In genomic region chr8:72443338-72443993, GRCm38 (mm10) we compare ENCODE assay signal across 8 mouse cellular contexts. TPM values are rescaled to one million over a fixed set of nuclear protein-coding genes. Genes with fewer than 3 reads are reported as not detected.
DNase-seq lines count a peak whose midpoint lies in the region; ATAC-seq and TF ChIP-seq lines count a peak whose summit lies in the region.

Calr3 (minus strand) TSS chr8:72443870.
1700030K09Rik (plus strand) TSS chr8:72443880.

- H3K36me3 ChIP-seq in forebrain, embryonic 15.5 days, result peaks cover 5% of the 10 kb centered on the region; the same call in 1 of the 2 replicates

- H3K4me1 ChIP-seq in forebrain, embryonic 15.5 days, result peaks cover 34% of the 10 kb centered on the region
- no peaks in the 10 kb centered on the region for H3K4me1 ChIP-seq in lung, adult 2 months (ENCODE audit: control insufficient read depth, insufficient read depth, low read length)

- TF ChIP-seq CTCF in lung, adult 2 months (IDR thresholded peaks at IDR 0.05; ENCODE audit: insufficient read depth, low read length), result no peak

- intact Hi-C loops in heart, postnatal 25 days (cut with DNase I), result loop anchor here (2.0 kb wide), 1 partner anchor 21 kb away; no protein-coding TSS in a partner anchor

- peak within 1 kb of the TSS; percentile 57 for H3K27ac ChIP-seq in forebrain, embryonic 15.5 days (replicated peaks)

- no peaks in the 10 kb centered on the region for H3K9me3 ChIP-seq in forebrain, embryonic 15.5 days

- peak; percentile 50; the same call in 1 of the 2 replicates for TF ChIP-seq POLR2A in lung, adult 2 months (IDR thresholded peaks at IDR 0.05; ENCODE audit: borderline replicate concordance, extremely low read depth, low read depth, low read length)

- no peaks in the 10 kb centered on the region for H3K27me3 ChIP-seq in forebrain, embryonic 15.5 days

- peak; percentile 99 for DNase-seq in ES-CJ7 (ENCODE audit: low read depth, low spot score)
- peak; percentile 98 for DNase-seq in cerebellum, adult 11-12 months
- peak; percentile 96 for DNase-seq in heart, postnatal 25 days (ENCODE audit: low spot score)
- DNase-seq in layer of hippocampus, adult 18-20 months (ENCODE audit: low spot score in 2 of 2), result peak; percentile 97 to 99
- peak; percentile 98 for DNase-seq in lung, adult 2 months
- peak; percentile 97 to 98 for DNase-seq in thymus, adult 18-20 months

- peak within 1 kb of the TSS; percentile 61 for H3K9ac ChIP-seq in forebrain, embryonic 15.5 days (replicated peaks)

- 6% methylated on average over 34 of the region's 34 CpGs for WGBS in forebrain, embryonic 15.5 days
- 6% methylated on average over 34 of the region's 34 CpGs for WGBS in lung, adult 2 months

- H3K4me2 ChIP-seq in forebrain, embryonic 15.5 days (replicated peaks), result peak within 1 kb of the TSS; percentile 69

- peak; percentile 100 for ATAC-seq in forebrain, embryonic 15.5 days (replicated peaks)
- peak; percentile 99 for ATAC-seq in neutrophil, adult 5-6 weeks (ENCODE audit: extremely low read depth, insufficient number of reproducible peaks, low FRiP score, poor library complexity, severe bottlenecking)

- H3K4me3 ChIP-seq in forebrain, embryonic 15.5 days, result peak within 1 kb of the TSS; percentile 45
- peak within 1 kb of the TSS; percentile 75 for H3K4me3 ChIP-seq in lung, adult 2 months (replicated peaks; ENCODE audit: extremely low read depth, low read depth, low read length)

RNA-seq across cellular contexts. Expression of gene Calr3, which starts in this region (rescaled TPM):
- polyA plus RNA-seq in forebrain, embryonic 15.5 days (2015; fragmentation: Nextera tagmentation; extraction: Ambion mirVana), result 0.92 TPM in 2 replicates
- 10 to 100 TPM; 13.1 to 15.4 TPM for total RNA-seq in heart, postnatal 25 days (2021)
- 1 to 10 TPM in 1 of 2 experiments, under 1 TPM in 1; 0.84 to 1.5 TPM for total RNA-seq in layer of hippocampus, adult 18-20 months (2021)
- 0.49 and 0.51 TPM in 2 replicates for polyA plus RNA-seq in lung, adult 2 months (2012; rRNA removed)
- 0.81 TPM in 1 of 2 replicates, not detected in the other for total RNA-seq in neutrophil, adult 5-6 weeks (2017)

RNA-seq across cellular contexts. Expression of gene 1700030K09Rik, which starts in this region (rescaled TPM):
- 22.2 and 23.1 TPM in 2 replicates for polyA plus RNA-seq in forebrain, embryonic 15.5 days (2015; fragmentation: Nextera tagmentation; extraction: Ambion mirVana)
- total RNA-seq in heart, postnatal 25 days (2021), result 1 to 10 TPM; 4.6 to 7.5 TPM
- 10 to 100 TPM in 1 of 2 experiments, 1 to 10 TPM in 1; 9.7 to 10.1 TPM for total RNA-seq in layer of hippocampus, adult 18-20 months (2021)
- 6.4 and 8.7 TPM in 2 replicates for polyA plus RNA-seq in lung, adult 2 months (2012; rRNA removed)
- 11.2 and 12.3 TPM in 2 replicates for total RNA-seq in neutrophil, adult 5-6 weeks (2017)

Comparison
In these comparisons a context has a peak if more than half of its experiments do, and no peak if none do; other contexts are left out.
1. Peak in every context shown above with its lines: DNase-seq, ATAC-seq, H3K4me3 ChIP-seq and H3K27ac ChIP-seq.